ENCODE assay signal across 14 mouse cellular contexts in genomic region chr13:20254911-20255310, GRCm38 (mm10).
A peak's percentile ranks its signal among the peaks of the same experiment; 100 is the strongest.
DNase-seq lines count a peak whose midpoint lies in the region; ATAC-seq and TF ChIP-seq lines count a peak whose summit lies in the region.
"Had no signal": no experiment of that assay in that cellular context is flagged by ENCODE, and none has a peak within 500 bp of the region (broad histone marks: within the 10 kb centered on the region; RNA-seq: fewer than 3 reads in every experiment).

No protein-coding gene starts in this region.

- DNase-seq in gastrocnemius, adult 2 months, result peak; percentile 26
- no peak for DNase-seq in gastrocnemius, postnatal 4 days (ENCODE audit: low spot score in 2 of 2)
- no peak for DNase-seq in lung, embryonic 14.5 days
- DNase-seq in lung, adult 2 months, result no peak
- DNase-seq in heart, postnatal 0 days (ENCODE audit: low spot score), result no peak
- DNase-seq in lung, postnatal 4 days, result peak; percentile 18 to 36
- DNase-seq in cerebellum, adult 18-20 months, result no peak
- no peak for DNase-seq in retina, postnatal 1 day
- DNase-seq: adrenal gland, adult 2 months; cerebellum, adult 9-11 months; liver had no signal

- TF ChIP-seq POLR2A in lung, adult 2 months (IDR thresholded peaks at IDR 0.05; ENCODE audit: borderline replicate concordance, extremely low read depth, low read depth, low read length), result no peak

- ATAC-seq in lung, embryonic 14.5 days (ENCODE audit: insufficient read depth), result no peak
- ATAC-seq in heart, postnatal 0 days (ENCODE audit: insufficient read depth, low read depth), result peak; percentile 22; the same call in 1 of the 2 replicates
- ATAC-seq: intestine, embryonic 16.5 days had no signal

- no peak for TF ChIP-seq EP300 in heart, postnatal 0 days (IDR thresholded peaks at IDR 0.05; ENCODE audit: low read depth)

- intact Hi-C loops in gastrocnemius, adult 2 months (cut with DNase I), result no loop called here

- H3K4me1 ChIP-seq in lung, embryonic 14.5 days (ENCODE audit: insufficient read depth), result no peaks in the 10 kb centered on the region
- H3K4me1 ChIP-seq in lung, adult 2 months (ENCODE audit: control insufficient read depth, insufficient read depth, low read length), result no peaks in the 10 kb centered on the region; the same call in 1 of the 2 replicates
- H3K4me1 ChIP-seq in heart, postnatal 0 days (ENCODE audit: control insufficient read depth, insufficient read depth), result no peaks in the 10 kb centered on the region; the same call in 1 of the 2 replicates
- H3K4me1 ChIP-seq: forebrain, embryonic 10.5 days had no signal

- H3K9ac ChIP-seq in lung, embryonic 14.5 days, result no peak overlapping the region
- H3K9ac ChIP-seq in heart, postnatal 0 days (replicated peaks; ENCODE audit: low read depth, low read length), result no peak overlapping the region

- peak overlapping the region; percentile 81 for H3K27ac ChIP-seq in gastrocnemius, adult 2 months
- 0 out of 2 replicates have a peak overlapping the region, but pooled peaks have one; percentile 47 for H3K27ac ChIP-seq in lung, embryonic 14.5 days (ENCODE audit: low read depth)
- H3K27ac ChIP-seq in heart, postnatal 0 days (ENCODE audit: low read depth), result peak overlapping the region; percentile 66
- H3K27ac ChIP-seq: forebrain, embryonic 10.5 days; macrophage had no signal

- H3K4me2 ChIP-seq in lung, embryonic 14.5 days, result no peak overlapping the region
- H3K4me2 ChIP-seq in heart, postnatal 0 days (ENCODE audit: low read depth, low read length), result no peak overlapping the region

- WGBS in lung, embryonic 14.5 days, result 67% methylated on average over 6 of the region's 6 CpGs
- 35% methylated on average over 6 of the region's 6 CpGs for WGBS in lung, adult 2 months
- 59% methylated on average over 6 of the region's 6 CpGs for WGBS in heart, postnatal 0 days

- peak overlapping the region; percentile 21; the same call in 1 of the 2 replicates for H3K4me3 ChIP-seq in gastrocnemius, adult 2 months
- H3K4me3 ChIP-seq in lung, embryonic 14.5 days (ENCODE audit: low read depth, low read length), result no peak overlapping the region
- no peak overlapping the region for H3K4me3 ChIP-seq in lung, adult 2 months (replicated peaks; ENCODE audit: extremely low read depth, low read depth, low read length)
- no peak overlapping the region for H3K4me3 ChIP-seq in heart, postnatal 0 days (ENCODE audit: low read depth, low read length)
- H3K4me3 ChIP-seq: forebrain, embryonic 10.5 days had no signal

- no peaks in the 10 kb centered on the region for H3K9me3 ChIP-seq in lung, embryonic 14.5 days (ENCODE audit: low read depth, low read length)
- H3K9me3 ChIP-seq in heart, postnatal 0 days (replicated peaks; ENCODE audit: control insufficient read depth, low read length), result no peaks in the 10 kb centered on the region
- H3K9me3 ChIP-seq: forebrain, embryonic 10.5 days had no signal

- H3K27me3 ChIP-seq in lung, embryonic 14.5 days (ENCODE audit: insufficient read depth, low read length), result no peaks in the 10 kb centered on the region
- H3K27me3 ChIP-seq in heart, postnatal 0 days (ENCODE audit: control insufficient read depth, insufficient read depth, low read length), result no peaks in the 10 kb centered on the region

- 0 out of 2 replicates have a peak, but pooled peaks cover 4% of the 10 kb centered on the region for H3K36me3 ChIP-seq in lung, embryonic 14.5 days (ENCODE audit: insufficient read depth)
- H3K36me3 ChIP-seq in heart, postnatal 0 days (replicated peaks; ENCODE audit: control insufficient read depth, insufficient read depth, low read length), result no peaks in the 10 kb centered on the region
- H3K36me3 ChIP-seq: forebrain, embryonic 10.5 days had no signal

- no peak for TF ChIP-seq CTCF in gastrocnemius, adult 2 months (IDR thresholded peaks at IDR 0.05)
- TF ChIP-seq CTCF in lung, embryonic 14.5 days (IDR thresholded peaks at IDR 0.05; ENCODE audit: low read depth), result no peak
- no peak for TF ChIP-seq CTCF in lung, adult 2 months (IDR thresholded peaks at IDR 0.05; ENCODE audit: insufficient read depth, low read length)
- no peak for TF ChIP-seq CTCF in heart, postnatal 0 days (IDR thresholded peaks at IDR 0.05; ENCODE audit: low read depth)

Comparison
In these comparisons a context has a peak if more than half of its experiments do, and no peak if none do; other contexts are left out.
1. DNase-seq: peak in gastrocnemius, adult 2 months (single experiment) and lung, postnatal 4 days (2 of 2); none in gastrocnemius, postnatal 4 days (0 of 2), lung, embryonic 14.5 days (single experiment), lung, adult 2 months (single experiment), heart, postnatal 0 days (single experiment), cerebellum, adult 18-20 months (0 of 2) and retina, postnatal 1 day (single experiment).
2. Peak in every context shown above with its lines, with median percentiles within 50 percentile points of each other: H3K27ac ChIP-seq.